Mouse (Mus musculus): ENCODE measurements around the gene Ift80.
A peak's percentile ranks its signal among the peaks of the same experiment; 100 is the strongest.
"Not testable (repeated sequence)": the region's sequence is repeated elsewhere in the genome, so short reads cannot be mapped to it uniquely, and the experiment has no call there.

Gene Ift80

GRCm38 (mm10) chr3:68986550-68986949 lies 17.8 kb downstream of the Ift80 start:
- no peak for DNase-seq (ENCODE audit: inconsistent ontology term)

- peak; percentile 36 for DNase-seq (ENCODE audit: inconsistent ontology term)
These were observed 23.5 kb downstream of the Ift80 start for GRCm38 (mm10) chr3:68980898-68981297.

DNA sequence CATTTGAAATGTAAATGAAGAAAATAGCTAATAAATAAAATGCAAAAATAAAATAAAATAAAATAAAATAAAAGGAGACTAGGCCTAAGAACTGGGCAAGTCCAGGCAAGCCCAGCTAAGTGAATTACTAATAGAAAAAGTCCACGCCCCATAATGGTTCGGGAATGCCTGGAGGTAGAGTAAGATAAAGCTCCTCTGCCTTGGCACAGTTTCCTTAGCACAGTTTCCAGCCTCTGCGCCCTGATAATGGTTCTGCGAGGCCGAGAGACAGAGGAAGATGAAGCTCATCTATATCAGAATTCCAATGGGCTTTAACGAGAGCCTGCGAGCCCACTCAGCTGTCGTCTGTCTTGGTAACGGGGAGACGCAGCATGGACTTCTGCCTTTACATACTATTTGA lies 25.2 kb downstream of the Ift80 start:
- DNase-seq (ENCODE audit: inconsistent ontology term) = no peak

GRCm38 (mm10) chr3:68977696-68978095 lies 26.7 kb downstream of the Ift80 start:
- no peak for DNase-seq (ENCODE audit: inconsistent ontology term)

- no peak for DNase-seq (ENCODE audit: inconsistent ontology term)
These were observed 28.6 kb downstream of the Ift80 start for GRCm38 (mm10) chr3:68975533-68976490.

DNA sequence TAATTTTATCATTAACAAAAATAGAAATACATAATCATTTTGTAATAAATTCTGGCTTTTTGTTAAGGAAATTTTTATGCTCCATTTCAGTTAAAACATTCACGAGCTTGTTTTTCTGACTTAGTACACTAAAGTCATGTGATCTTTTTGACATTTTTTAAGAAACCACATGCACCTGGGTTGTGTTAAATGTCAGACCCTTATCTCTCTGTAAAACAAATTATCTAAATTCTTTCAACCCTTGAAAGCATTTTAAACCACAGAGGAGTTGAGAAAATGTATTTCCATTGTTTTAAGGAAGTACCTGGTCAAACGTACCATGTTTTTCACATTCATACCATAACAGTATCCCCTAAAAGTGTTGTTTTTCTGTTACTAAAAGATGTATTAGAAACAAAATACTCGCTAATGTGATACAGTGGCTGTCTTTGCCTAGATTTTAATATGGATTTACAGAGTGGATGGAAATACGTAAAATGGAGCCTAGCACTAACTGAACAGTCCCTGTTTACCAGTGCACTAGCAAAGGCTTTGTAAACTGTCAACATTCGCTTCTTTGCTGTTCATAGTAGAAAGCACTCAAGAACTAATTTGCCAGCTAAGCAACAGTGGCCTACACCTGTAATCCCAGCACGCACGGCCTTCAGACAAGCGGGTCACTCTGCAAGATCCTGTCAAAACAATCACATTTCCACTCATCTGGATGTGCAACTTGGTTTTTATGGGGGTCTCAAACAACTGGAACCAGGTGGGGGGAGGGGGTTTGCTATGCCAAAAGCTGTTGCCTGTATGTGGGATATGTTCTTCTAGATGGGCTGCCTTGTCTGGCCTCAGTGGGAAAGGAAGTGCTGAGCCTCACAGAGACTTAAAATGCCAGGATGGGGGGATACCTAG lies 29.5 kb downstream of the Ift80 start:
- no peak for DNase-seq (ENCODE audit: inconsistent ontology term)

DNA sequence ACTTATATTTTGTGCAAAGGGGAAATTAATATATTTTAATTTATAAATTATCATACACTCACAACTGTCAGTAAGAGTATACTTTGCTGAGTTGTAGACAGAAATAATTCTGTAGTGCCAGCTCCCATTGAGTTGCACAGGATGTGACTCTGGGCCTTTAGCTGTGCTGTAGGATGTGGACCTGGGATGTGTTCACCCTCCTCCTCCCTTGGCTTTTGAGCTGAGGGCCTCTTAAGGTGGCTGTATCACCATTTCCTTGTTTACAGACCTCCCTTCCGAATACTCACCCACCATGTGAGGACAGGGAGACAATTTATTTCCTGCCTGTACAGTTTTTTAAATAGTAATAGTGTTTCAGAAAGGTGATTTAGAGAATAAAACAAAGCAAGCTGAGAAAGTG lies 30.8 kb downstream of the Ift80 start:
- DNase-seq (ENCODE audit: inconsistent ontology term) = no peak

GRCm38 (mm10) chr3:68969091-68969590 lies 35.2 kb downstream of the Ift80 start:
- no peak for DNase-seq (ENCODE audit: inconsistent ontology term)

DNA sequence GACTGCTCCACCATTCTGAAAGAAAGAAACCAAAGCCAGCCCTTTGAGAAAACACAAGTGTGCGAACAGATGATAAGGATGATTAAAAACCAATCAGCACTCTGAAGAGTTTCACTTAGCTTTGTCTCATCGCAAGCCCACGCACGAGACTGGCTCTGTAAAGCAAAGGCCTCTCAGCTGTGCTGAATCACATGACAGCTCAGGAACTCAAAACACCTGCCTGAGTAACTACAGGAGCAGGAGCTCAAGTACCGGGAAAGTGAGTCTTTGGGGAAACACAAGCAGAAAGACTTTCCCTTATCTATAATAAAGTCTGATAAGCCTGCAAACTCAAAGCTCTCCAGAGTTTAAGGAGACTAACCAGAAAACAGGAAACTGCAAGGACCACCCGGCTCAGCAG lies 37.0 kb downstream of the Ift80 start:
- no peak for DNase-seq (ENCODE audit: inconsistent ontology term)

DNA sequence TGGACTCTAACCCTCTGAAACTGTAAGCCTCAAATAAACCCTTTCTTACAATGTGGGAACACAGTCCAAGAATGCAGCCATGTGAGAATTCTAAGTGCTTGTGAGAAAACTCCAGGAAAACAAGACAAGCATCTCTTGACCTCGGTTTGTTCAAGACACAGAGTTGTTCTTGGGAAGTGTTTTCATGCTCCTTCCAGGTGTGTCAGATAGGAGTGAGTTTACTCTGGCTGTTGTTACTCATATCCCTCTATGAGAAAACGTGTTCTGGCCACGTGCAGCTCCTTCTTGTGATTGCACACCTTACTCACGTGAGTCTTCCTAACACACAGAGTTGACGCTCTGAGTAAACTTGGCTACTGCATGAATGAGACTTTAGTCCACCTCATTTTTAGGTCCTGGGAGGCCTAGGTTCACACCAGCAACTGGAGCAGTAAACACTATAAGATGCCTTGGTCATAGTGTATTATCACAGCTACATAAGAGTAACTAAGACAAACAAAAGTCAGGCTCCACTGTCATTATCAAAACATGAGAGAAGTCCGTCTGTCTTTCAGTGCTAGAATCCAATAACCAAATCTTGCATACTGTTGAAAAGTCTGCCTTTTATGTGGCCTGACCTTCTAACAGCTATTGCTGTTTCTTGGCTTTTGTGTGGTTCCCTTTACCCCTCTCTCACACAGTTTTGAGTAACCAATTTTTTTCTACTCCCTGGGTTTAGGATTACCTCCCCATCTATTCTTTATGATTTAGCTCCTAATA lies 37.7 kb downstream of the Ift80 start:
- DNase-seq (ENCODE audit: inconsistent ontology term) = no peak

GRCm38 (mm10) chr3:68964682-68965081 lies 39.7 kb downstream of the Ift80 start:
- no peak for DNase-seq (ENCODE audit: inconsistent ontology term)

DNA sequence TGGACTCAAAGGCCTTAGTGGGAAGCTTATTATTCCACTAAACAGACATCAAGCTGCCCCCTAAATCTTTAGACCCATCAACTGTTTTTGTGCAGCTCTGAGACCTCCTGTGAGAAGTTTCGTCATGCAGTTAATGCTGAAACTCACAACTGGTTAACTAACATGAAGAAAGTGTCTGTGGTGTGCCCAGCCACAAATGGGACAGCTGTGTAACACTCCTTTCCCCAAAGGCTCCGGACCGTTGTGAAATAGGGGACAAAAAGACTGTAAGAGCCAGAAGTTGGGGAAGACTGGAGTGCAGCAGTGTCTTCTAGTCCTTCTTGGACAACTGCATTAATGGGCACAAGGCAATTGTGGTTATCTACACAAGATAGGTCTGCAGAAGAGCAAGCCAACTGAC lies 47.0 kb downstream of the Ift80 start:
- no peak for DNase-seq (ENCODE audit: inconsistent ontology term)

GRCm38 (mm10) chr3:68956454-68956853 lies 47.9 kb downstream of the Ift80 start:
- no peak for DNase-seq (ENCODE audit: inconsistent ontology term)

- DNase-seq (ENCODE audit: inconsistent ontology term) = no peak
These were observed 49.9 kb downstream of the Ift80 start for GRCm38 (mm10) chr3:68954487-68954886.

DNA sequence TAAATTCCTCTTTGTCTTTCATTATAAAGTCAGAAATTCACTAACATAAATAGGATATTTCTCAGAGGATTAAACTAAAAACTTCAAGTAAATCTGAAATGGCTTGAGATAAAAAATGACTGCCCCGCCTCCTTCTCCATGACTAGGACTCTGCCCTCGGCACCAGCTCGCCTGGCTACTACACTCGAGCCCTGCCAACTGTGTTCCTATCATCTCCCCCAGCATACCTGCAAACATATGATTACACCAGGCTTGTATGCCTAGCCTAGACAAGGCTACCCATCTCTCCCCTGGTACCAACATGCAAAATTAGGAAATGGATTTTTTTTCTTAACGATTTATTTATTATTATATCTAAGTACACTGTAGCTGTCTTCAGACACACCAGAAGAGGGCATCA lies 51.7 kb downstream of the Ift80 start:
- DNase-seq (ENCODE audit: inconsistent ontology term) = no peak

DNA sequence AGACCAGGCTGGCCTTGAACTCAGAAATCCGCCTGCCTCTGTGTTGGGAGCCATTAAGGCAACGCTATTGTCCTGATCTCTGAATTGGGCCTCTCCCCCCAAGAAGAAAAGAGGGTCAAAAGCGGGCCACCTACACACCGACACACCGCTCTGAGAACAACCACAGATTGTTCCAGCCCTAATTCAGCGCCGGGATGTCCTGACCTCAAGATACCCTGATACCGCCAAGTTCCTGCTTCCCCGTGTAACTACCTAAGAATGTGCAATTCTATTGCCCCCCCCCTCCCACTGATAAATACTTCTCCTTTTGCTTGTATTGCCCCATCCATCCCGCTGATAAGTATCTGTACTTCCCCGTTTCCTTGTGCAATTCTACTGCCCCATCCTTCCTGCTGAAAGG lies 52.4 kb downstream of the Ift80 start:
- not testable (repeated sequence) for DNase-seq (ENCODE audit: inconsistent ontology term)

DNA sequence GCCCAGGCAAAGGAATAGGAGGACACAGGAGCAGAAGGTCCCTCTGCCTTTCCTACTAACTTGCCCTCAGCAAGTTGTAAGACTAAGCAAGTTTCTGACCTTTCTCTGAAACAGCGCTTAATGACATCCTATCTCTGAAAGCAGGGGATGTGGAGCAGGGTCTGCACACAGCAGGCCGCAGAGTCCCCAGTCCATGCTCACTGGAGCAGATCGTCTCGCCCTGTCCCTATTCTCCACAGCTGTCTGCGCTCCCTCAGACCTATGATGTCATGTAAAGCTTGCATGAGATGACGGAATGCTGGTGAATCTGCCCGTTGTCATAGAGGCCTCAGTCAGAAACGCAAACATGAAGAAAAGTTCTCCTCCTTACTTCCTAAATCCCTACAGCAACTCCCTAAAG lies 55.0 kb downstream of the Ift80 start:
- DNase-seq (ENCODE audit: inconsistent ontology term) = no peak

- no peak for DNase-seq (ENCODE audit: inconsistent ontology term)
These were observed 55.5 kb downstream of the Ift80 start for GRCm38 (mm10) chr3:68948918-68949317.

GRCm38 (mm10) chr3:68941867-68942266 lies 62.5 kb downstream of the Ift80 start:
- DNase-seq (ENCODE audit: inconsistent ontology term) = no peak

GRCm38 (mm10) chr3:68940311-68940710 lies 64.1 kb downstream of the Ift80 start:
- DNase-seq (ENCODE audit: inconsistent ontology term) = no peak

DNA sequence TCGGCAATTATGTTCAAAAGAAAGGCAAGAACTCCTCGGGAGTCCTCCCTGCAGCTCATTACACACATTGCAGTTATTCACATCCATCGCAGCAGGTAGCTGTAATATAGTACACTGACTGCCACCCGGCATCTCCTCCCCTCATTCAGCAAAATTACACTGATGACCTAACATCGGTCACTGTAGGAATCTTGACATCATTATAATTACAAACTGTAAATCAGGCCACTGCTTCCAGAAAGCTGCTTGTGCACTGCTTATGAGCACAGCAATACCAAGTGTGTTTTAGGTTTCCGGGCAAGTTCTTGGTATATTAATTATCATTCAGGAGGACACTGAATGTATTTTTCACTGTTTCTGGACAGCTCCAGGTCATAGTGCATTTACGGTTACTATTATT lies 65.1 kb downstream of the Ift80 start:
- DNase-seq (ENCODE audit: inconsistent ontology term) = no peak

GRCm38 (mm10) chr3:68936709-68937108 lies 67.7 kb downstream of the Ift80 start:
- no peak for DNase-seq (ENCODE audit: inconsistent ontology term)
